Mouse (Mus musculus) heart, adult 8-10 months (tissue): Measurements from ENCODE around the gene Med14. TPM values are rescaled to one million over a fixed set of nuclear protein-coding genes. Genes with fewer than 3 reads are reported as not detected.

Experiments
- DNase-seq: peaks from one replicate; pipeline ENCODE4 v3.0.0; 2022; ENCODE audit warnings: low spot score
- total RNA-seq, 4 experiments: library from RNA; stranded (reverse); gene quantifications; 2 replicates each; pipeline ENCODE4 v1.2.4; 2022

Med14 gene
- total RNA-seq, result 10 to 100 TPM; 20.9 to 30.2 (median 24.3) TPM

DNA sequence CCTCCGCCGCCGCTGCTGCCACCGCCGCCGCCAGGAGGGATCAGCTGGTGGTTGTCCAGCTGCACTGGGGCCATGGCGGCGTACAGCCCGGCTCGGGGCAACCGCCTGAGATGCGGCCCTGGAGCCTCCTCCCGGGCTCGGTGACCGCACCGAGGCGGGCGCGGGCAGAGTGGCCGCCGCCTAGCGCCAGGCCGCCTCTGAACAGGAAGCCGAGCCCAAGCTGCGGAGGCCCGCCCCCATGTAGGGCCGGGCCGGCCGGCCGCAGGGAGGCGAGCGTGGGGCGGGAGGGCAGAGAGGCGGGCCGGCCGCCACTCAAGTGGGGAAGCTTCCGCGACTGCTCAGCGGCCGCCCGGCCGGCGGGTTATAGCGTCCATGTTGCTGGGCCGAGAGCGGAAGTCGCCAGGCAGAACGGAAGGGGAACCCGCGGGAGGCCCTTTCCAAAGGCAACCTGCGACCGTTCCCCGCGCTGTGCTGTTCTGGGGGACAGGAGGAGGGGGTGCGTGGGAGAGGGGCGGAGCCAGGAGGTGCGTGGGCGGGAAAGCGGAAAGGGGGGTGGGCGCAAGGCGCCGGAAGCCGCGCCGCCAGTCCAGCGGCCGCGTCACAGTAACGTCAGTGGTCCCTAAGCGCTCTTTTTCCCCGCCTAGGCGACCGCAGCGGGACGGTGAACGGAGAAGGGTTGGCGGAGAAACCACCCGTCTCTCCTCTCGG lies at the start of gene Med14:
Gene Med14 (minus strand): TSS at position 448 of the 708 bp plus-strand sequence.
- DNase-seq, result peak; percentile 84

DNA sequence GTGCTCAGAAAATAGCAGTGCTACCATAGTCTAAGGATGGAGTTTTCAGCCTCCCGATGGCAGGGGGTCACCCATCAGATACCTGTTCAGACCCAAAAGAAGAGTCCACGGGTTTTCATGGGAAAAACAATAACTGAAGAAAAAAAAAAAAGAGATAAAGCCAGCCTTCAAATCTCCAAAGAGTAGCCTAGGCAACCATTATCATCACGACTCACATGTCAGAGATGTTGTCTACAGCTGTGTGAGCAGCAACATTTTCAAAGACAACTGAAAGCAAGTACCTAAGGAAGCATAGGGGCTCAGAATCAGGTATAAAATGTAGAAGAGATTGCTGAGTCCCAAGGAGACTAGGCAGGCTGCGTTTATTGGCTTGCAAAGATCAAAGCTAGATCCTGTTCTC lies 38.7 kb upstream of the Med14 start:
- DNase-seq, result no peak

DNA sequence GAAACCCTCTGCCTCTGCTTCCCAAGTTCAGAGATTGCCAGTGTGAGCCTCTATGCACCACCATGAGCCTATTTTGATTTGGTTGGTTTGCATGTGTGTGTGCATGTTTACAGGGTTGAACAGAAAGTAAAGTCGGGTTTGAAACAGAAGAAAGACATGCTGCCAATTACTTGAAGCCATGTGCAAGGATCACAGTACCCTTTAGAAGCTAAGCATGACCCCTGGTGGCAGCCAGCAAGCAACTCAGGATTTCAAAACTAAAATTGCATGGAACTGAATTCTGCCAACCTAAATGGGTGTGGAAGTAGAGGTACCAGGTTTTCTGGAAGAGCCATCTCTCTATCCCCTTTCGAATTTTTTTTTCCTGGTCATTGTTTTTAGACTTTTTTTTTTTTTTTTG lies 33.0 kb upstream of the Med14 start:
- peak; percentile 33 for DNase-seq

GRCm38 (mm10) chrX:12791674-12792340 lies 29.9 kb upstream of the Med14 start:
- no peak for DNase-seq

DNA sequence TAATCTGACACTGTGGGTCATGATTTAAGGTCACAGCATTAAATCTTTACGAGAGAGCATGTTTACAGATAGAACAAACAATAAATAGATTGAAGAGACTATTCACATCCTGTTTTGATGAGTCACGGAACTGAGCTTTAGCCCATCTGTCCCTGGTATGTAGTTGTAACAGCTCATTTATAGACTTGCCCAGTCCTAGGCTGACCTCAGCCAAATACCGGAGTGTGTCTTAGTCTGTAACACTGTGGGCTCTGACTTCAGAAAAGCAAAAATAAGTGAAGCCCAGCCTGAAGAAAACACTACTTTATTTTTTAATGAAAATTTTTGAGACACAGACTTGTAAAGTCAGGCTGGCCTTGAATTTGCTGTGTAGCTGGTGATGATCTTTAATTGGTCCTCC lies 11.4 kb upstream of the Med14 start:
- DNase-seq, result no peak

GRCm38 (mm10) chrX:12771561-12771960 lies 9.7 kb upstream of the Med14 start:
- no peak for DNase-seq

DNA sequence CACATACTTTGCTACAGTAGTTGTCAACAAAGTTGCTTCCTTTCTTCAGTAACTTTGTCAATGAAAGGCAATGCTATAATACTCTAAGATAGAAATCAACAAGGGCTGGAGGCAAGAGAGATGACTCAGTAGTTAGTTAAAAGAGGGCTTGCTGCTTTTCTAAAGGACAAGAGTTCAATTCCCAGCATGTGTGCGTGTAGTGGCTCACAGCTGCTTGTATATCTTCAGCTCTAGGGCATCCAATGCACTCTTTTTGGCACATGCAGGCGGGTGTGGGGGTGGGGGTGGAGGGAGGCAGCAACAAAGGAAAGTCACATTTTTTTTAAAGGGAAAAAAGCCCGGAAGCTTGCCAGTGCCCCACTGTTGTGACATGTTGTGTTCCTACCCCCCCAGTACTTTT lies 6.7 kb upstream of the Med14 start:
- DNase-seq, result no peak

- no peak for DNase-seq
Observed at GRCm38 (mm10) chrX:12766846-12767564, 5.1 kb upstream of the Med14 start.

DNA sequence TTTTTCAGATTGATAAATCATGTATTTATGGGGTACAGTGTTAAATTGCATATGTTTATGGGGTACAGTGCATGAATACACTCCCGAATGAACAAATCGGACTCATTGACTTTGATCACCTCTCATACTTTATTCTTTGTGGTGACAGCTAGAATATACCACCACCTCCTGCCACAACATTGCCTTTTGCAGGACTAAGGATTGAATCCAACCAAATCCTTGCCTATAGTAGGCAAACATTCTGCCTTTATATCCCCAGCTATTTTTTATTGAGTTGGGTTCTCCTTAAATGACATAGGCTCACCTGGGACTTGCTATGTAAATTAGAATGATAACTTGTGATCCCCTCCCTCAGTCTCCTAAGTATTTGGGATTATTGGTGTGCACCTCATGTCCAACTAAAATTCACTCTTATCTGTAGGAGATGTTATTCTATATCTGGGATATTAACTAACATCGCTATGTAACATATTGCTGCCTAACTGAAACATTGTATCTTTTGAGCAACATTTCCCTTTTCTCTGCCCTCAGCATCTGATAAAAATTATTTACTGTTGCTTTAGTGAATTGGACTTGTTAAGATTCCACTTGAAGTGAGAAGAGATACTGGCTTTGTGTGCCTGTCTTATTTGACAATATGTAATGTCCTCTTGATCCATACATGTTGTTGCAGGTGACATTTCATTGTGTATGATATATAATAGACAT lies 1.4 kb upstream of the Med14 start:
- DNase-seq, result no peak

- no peak for DNase-seq
Observed at GRCm38 (mm10) chrX:12762334-12763126, 657 bp upstream of the Med14 start.

GRCm38 (mm10) chrX:12761259-12761625 lies 631 bp downstream of the Med14 start:
- no peak for DNase-seq

- DNase-seq, result no peak
Observed at GRCm38 (mm10) chrX:12760501-12760900, 1.4 kb downstream of the Med14 start.

DNA sequence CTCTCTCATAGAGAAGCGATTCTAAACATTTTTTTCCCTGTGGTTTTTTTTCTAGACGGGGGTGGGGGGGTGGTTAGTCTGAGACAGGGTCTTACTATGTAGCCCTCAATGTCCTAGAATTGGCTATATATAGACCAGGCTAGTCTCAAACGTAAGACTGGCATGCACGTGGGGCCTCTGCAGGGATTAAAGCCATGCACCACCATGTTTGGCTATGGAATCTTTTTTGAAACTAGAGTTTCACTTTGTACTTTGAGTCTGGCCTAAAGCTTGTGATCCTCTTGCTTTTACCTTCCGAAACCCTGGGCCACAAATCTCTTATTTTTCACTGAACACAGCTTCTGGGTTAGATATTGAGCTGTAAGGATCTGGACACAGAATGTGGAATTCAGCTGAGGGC lies 2.2 kb downstream of the Med14 start:
- no peak for DNase-seq

- no peak for DNase-seq
Observed at GRCm38 (mm10) chrX:12747886-12748285, 14.0 kb downstream of the Med14 start.

DNA sequence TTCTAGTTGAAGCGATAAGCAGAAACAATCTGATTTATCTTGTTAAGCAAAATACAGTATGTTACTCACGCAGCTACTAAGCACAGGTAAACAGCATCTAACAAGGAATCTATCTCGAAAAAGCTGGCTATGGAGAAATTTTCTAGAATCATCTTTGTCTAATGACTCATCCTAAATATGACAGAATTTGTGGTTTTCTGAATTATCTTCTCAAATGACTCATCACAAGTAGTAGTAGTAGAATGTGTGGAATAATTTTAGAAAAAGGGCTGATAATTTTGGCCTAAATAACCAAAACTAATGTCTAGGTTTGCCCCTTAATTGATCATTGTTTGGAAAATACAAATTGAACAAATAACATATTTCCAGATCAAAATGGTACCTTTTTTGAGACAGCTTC lies 15.1 kb downstream of the Med14 start:
- DNase-seq, result no peak

DNA sequence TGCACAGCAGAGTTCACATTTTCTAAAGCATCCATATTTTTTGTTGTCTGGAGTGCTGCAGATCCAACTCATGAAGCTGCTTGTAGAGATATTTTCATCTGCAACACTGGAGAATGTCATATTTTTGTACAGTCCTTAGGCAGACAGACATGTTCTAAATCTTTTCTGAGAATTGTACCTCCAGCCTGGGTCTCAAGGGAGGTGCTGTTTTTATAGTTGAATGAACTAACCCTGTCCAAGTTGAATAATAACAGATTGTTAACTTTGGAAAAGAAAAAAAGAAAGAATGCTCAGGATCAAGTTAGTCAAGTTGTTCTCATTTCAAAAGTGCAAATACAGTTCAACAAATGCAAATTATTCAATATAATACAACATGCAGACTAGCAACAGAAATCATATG lies 21.5 kb downstream of the Med14 start:
- no peak for DNase-seq

DNA sequence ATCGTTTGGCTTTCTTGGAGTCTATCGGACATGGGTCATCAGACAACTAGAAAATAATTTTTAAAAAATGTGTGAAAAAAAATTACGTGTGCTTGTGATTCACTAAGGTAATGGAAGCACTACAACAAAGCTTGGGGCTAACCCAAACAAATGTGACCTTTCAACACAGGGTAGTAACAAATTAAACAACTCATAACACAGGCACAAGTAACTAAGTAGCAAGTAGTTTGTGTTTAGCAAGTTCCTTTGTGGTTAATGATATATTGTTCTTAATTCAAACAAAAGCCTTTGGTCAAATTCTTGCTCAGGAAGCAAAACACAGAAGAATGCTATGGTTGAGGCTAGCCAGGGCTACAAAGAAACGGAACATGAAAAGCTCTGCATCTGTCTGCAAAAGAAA lies 45.8 kb downstream of the Med14 start:
- DNase-seq, result no peak

GRCm38 (mm10) chrX:12713796-12714195 lies 48.1 kb downstream of the Med14 start:
- DNase-seq, result no peak

DNA sequence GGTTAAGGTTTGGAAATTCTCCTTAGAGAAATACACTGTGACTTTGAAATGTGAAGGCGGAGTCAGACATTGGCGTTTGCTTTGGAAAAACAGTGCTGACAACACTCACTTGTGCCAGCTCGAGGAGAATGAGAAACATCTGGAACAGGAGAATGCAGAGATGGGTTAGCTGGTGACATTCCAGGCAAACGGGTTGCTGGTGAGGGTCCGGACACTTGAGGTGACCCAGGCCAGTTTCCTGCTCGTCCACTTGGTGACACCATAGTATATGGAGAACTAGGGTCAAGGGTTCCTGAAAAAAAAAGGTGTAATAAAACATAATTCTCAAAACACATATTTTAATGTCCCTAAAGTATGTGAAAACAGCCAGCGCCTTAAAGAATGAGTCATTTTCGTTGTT lies 75.0 kb downstream of the Med14 start:
- no peak for DNase-seq

DNA sequence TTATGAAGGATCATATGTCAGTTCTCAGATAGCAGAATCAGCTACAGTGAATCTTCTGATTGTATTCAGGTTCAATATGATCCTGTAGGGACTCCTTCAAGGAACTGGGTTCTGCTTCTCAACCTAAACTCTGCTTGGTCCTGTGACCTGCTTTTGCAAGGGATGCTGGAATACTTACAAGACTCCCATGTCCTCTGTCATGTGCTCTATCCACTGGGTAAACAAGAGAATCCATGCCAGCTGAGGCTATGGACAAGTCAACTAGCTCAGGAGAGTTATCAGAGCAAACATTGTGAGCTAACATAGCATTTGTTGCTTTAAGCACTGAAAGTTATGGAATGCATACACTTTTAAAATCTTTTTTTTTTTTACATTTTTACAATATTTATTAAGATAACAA lies 75.8 kb downstream of the Med14 start:
- DNase-seq, result no peak

DNA sequence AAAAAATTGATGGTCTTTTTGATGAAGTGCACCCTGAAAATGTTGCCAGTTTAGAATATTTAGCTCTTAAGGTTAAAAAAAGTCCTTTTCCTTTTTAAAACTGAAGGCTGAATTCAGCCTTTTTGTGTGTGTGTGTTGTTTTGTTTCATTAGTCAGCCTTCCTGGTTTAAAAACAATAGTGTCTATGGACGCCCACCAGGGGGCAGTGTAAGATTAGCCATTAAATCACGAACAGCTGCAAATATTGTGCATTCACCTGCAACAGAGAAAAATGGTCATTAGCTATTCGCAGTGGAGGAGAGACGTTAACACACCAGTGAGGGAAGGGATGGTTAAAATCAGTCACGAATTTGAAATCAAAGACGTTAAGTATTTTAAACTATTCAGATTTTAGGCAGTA lies 84.5 kb downstream of the Med14 start:
- peak; percentile 51 for DNase-seq
